Mouse (Mus musculus) hindbrain, embryonic 13.5 days (tissue): ENCODE data around the gene Ercc8. TPM values are rescaled to one million over a fixed set of nuclear protein-coding genes. Genes with fewer than 3 reads are reported as not detected.

Source experiments
- ATAC-seq: fragments of 200-750 bp; cut with Nextera tagmentation; 2 replicates; pipeline ENCODE4 v1.8.0; 2017; ENCODE audit warnings: moderate TSS enrichment; ENCODE audit not compliant: low FRiP score
- H3K27ac ChIP-seq: fragments of 300-500 bp; sonication (generic); 2 replicates; pipeline ENCODE4 v1.5.1; 2015; ENCODE audit warnings: inconsistent platforms, mild to moderate bottlenecking, moderate library complexity
- H3K27me3 ChIP-seq: fragments of 300-500 bp; sonication (generic); 2 replicates; pipeline ENCODE4 v1.6.1; 2015; ENCODE audit warnings: mild to moderate bottlenecking, inconsistent platforms
- H3K36me3 ChIP-seq: fragments of 300-500 bp; sonication (generic); 2 replicates; pipeline ENCODE4 v1.6.1; 2015; ENCODE audit warnings: mild to moderate bottlenecking, inconsistent platforms
- H3K4me1 ChIP-seq: fragments of 300-500 bp; sonication (generic); replicated peaks from 2 replicates; pipeline ENCODE4 v1.6.1; 2015; ENCODE audit warnings: inconsistent platforms
- H3K4me2 ChIP-seq: fragments of 300-500 bp; sonication (generic); 2 replicates; pipeline ENCODE4 v1.6.1; 2015; ENCODE audit warnings: inconsistent platforms, mild to moderate bottlenecking, moderate library complexity
- H3K4me3 ChIP-seq: fragments of 300-500 bp; sonication (generic); 2 replicates; pipeline ENCODE4 v1.5.1; 2015; ENCODE audit warnings: mild to moderate bottlenecking, inconsistent platforms
- H3K9ac ChIP-seq: fragments of 300-500 bp; sonication (generic); 2 replicates; pipeline ENCODE4 v1.6.1; 2015; ENCODE audit warnings: mild to moderate bottlenecking, inconsistent platforms
- H3K9me3 ChIP-seq: fragments of 300-500 bp; sonication (generic); 2 replicates; pipeline ENCODE4 v1.6.1; 2016; ENCODE audit warnings: inconsistent platforms
- WGBS: fragments of 180-500 bp; shearing (Covaris S2); methylation state at CpG from one replicate; pipeline ENCODE4 v1.1.7; 2015; 5-methylcytosine and 5-hydroxymethylcytosine counted together
- polyA plus RNA-seq: library from polyadenylated mRNA; unstranded; fragments of >200 nt; fragmentation: Nextera tagmentation; extraction: Ambion mirVana; gene quantifications from 2 replicates; pipeline ENCODE4 v1.2.1, GENCODE M21; 2015

The Ercc8 gene
- polyA plus RNA-seq, 1 experiment from 2014 or later = 24.8 TPM

DNA sequence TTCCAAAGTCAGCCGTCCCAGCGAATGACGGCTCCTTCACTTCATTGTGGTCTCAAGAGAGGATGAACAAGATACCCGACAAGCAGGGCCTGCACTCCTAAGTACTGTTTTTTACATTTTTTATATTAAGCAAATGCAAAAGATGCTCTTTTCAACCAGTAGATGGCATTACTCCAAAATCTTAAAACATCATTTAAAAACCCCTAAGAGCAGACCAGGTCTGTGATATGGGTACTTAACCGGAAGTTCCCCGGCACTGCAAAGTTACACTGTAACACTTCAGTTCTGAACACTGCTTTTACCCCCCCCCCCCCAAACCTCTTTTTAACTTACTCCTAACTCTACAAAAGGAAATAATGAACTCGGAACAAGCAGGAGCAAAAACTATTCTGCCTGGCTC is 29.5 kb upstream of the Ercc8 start:
- H3K4me3 ChIP-seq = no peak overlapping the region
- no peak for ATAC-seq
- H3K9ac ChIP-seq = no peak overlapping the region
- H3K27ac ChIP-seq = no peak overlapping the region
- no peaks in the 10 kb centered on the region for H3K9me3 ChIP-seq
- H3K4me2 ChIP-seq = no peak overlapping the region
- peaks cover 3% of the 10 kb centered on the region for H3K4me1 ChIP-seq
- H3K36me3 ChIP-seq = no peaks in the 10 kb centered on the region
- 65% methylated on average over 7 of the region's 7 CpGs for WGBS
- no peaks in the 10 kb centered on the region for H3K27me3 ChIP-seq

GRCm38 (mm10) chr13:108130737-108131136 is 27.8 kb upstream of the Ercc8 start:
- no peak overlapping the region for H3K4me3 ChIP-seq
- ATAC-seq = no peak
- 94% methylated on average over 5 of the region's 5 CpGs for WGBS
- no peak overlapping the region for H3K9ac ChIP-seq
- no peak overlapping the region for H3K27ac ChIP-seq
- no peaks in the 10 kb centered on the region for H3K9me3 ChIP-seq
- no peaks in the 10 kb centered on the region for H3K36me3 ChIP-seq
- no peaks in the 10 kb centered on the region for H3K27me3 ChIP-seq
- H3K4me2 ChIP-seq = no peak overlapping the region
- H3K4me1 ChIP-seq = no peaks in the 10 kb centered on the region; the same call in 1 of the 2 replicates

GRCm38 (mm10) chr13:108132031-108132819 is 26.3 kb upstream of the Ercc8 start:
- Histone ChIP-seq H3K4me1 (no peaks in the 10 kb centered on the region; the same call in 1 of the 2 replicates), H3K9ac (no peak overlapping the region), H3K27me3 (no peaks in the 10 kb centered on the region), H3K9me3 (no peaks in the 10 kb centered on the region), H3K36me3 (no peaks in the 10 kb centered on the region), H3K27ac (no peak overlapping the region), H3K4me2 (no peak overlapping the region), H3K4me3 (no peak overlapping the region)
- WGBS = 66% methylated on average over 6 of the region's 6 CpGs
- ATAC-seq = no peak

- H3K36me3 ChIP-seq = no peaks in the 10 kb centered on the region
- H3K4me2 ChIP-seq = no peak overlapping the region
- WGBS = 85% methylated on average over 6 of the region's 6 CpGs
- no peaks in the 10 kb centered on the region for H3K27me3 ChIP-seq
- H3K9ac ChIP-seq = no peak overlapping the region
- no peak overlapping the region for H3K27ac ChIP-seq
- H3K4me1 ChIP-seq = no peaks in the 10 kb centered on the region; the same call in 1 of the 2 replicates
- no peak overlapping the region for H3K4me3 ChIP-seq
- no peak for ATAC-seq
- H3K9me3 ChIP-seq = no peaks in the 10 kb centered on the region
Observed at GRCm38 (mm10) chr13:108135617-108136016, 22.9 kb upstream of the Ercc8 start.

DNA sequence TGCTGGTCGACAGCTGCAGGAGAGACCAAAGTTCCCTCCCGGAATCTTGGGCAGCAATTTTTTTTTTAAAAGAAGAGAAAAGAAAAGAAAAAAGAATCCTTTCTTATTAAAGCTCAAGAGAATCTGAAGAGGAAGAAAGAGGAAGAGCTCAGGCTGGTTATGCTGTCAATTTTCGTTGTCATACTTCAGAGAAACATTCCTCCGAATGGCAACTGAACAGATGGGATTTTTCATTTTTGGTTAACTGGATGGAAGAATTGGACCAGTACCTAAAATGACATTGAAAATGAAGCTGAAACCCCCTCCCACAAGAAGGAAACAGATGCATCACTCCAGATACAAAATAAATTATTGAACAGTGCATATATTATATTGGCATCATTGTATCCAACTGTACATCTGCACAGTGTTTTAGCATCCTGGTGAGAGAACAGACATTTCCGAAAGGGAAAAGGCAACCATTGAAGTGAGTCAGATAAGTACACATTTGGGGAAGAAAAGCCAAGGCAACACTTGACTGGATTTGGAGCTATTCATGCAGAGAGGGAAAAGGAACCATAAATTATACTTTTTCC is 20.0 kb upstream of the Ercc8 start:
- H3K27ac ChIP-seq = no peak overlapping the region
- H3K4me2 ChIP-seq = no peak overlapping the region
- no peak for ATAC-seq
- no peak overlapping the region for H3K9ac ChIP-seq
- H3K9me3 ChIP-seq = no peaks in the 10 kb centered on the region
- no peaks in the 10 kb centered on the region for H3K36me3 ChIP-seq
- 84% methylated on average over 5 of the region's 5 CpGs for WGBS
- no peak overlapping the region for H3K4me3 ChIP-seq
- no peaks in the 10 kb centered on the region for H3K4me1 ChIP-seq
- H3K27me3 ChIP-seq = no peaks in the 10 kb centered on the region

GRCm38 (mm10) chr13:108144086-108144485 is 14.4 kb upstream of the Ercc8 start:
- H3K9me3 ChIP-seq = no peaks in the 10 kb centered on the region
- H3K4me1 ChIP-seq = no peaks in the 10 kb centered on the region
- H3K4me2 ChIP-seq = no peak overlapping the region
- no peak overlapping the region for H3K4me3 ChIP-seq
- no peak overlapping the region for H3K9ac ChIP-seq
- H3K27me3 ChIP-seq = no peaks in the 10 kb centered on the region
- no peaks in the 10 kb centered on the region for H3K36me3 ChIP-seq
- no peak for ATAC-seq
- WGBS = 93% methylated on average over 8 of the region's 8 CpGs
- H3K27ac ChIP-seq = no peak overlapping the region

DNA sequence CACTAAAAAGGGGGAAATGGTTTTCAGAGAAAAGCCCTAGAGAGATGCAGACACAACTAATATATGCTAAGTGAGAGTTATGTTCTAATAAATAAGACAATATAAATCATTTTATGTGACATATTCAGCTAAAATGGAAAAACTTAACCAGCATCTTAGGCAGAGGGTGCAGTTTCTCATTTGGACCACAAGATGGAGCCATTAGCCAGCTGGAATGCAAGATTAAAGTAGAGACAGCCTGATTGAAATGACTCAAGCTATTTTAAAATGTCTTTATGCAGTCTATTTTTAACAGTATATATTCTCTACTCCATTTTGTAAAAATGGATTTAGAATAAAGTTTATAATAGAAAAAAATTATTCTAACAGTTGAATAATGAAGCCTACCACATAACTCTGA is 6.7 kb upstream of the Ercc8 start:
- Histone ChIP-seq H3K9ac (no peak overlapping the region), H3K36me3 (no peaks in the 10 kb centered on the region), H3K9me3 (no peaks in the 10 kb centered on the region), H3K4me3 (no peak overlapping the region), H3K4me1 (peaks cover 4% of the 10 kb centered on the region; the same call in 1 of the 2 replicates), H3K27ac (no peak overlapping the region), H3K27me3 (no peaks in the 10 kb centered on the region), H3K4me2 (no peak overlapping the region)
- ATAC-seq = no peak

GRCm38 (mm10) chr13:108152650-108153372 is 5.7 kb upstream of the Ercc8 start:
- Histone ChIP-seq H3K4me1 (peaks cover 11% of the 10 kb centered on the region), H3K36me3 (no peaks in the 10 kb centered on the region), H3K27me3 (no peaks in the 10 kb centered on the region), H3K4me3 (no peak overlapping the region), H3K4me2 (no peak overlapping the region), H3K9me3 (no peaks in the 10 kb centered on the region), H3K9ac (no peak overlapping the region), H3K27ac (peak overlapping the region; percentile 19; the same call in 1 of the 2 replicates)
- 68% methylated on average over 8 of the region's 8 CpGs for WGBS
- ATAC-seq = 0 out of 2 replicates have a peak, but pooled peaks have one; percentile 29

DNA sequence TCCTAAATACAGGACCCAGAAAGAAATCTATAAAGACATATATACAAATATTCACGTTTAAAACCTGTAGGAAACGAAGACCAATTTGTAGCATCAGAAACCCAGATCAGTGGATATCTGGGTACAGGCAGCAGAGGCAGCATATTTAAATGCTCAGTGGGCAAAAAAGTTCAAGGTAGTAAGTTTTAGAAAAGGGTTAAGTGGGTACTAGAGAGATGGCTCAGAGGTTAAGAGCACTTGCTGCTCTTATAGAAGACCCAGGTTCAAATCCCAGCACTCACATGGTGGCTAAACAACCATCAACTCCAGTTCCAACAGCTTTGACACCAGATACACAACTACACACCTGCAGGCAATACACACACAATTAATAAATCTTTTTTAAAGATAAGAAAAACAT is 1.4 kb upstream of the Ercc8 start:
- Histone ChIP-seq H3K9ac (no peak overlapping the region), H3K9me3 (no peaks in the 10 kb centered on the region), H3K4me3 (no peak overlapping the region), H3K36me3 (peaks cover 10% of the 10 kb centered on the region), H3K4me1 (peaks cover 22% of the 10 kb centered on the region), H3K4me2 (no peak overlapping the region), H3K27me3 (no peaks in the 10 kb centered on the region), H3K27ac (no peak overlapping the region)
- no peak for ATAC-seq
- 89% methylated on average over 2 of the region's 2 CpGs for WGBS

GRCm38 (mm10) chr13:108157732-108158464 is 633 bp upstream of the Ercc8 start:
- peak overlapping the region; percentile 18; the same call in 1 of the 2 replicates for H3K27ac ChIP-seq

GRCm38 (mm10) chr13:108159241-108159575 is 677 bp downstream of the Ercc8 start:
- Histone ChIP-seq H3K4me3 (peak overlapping the region; percentile 76), H3K4me2 (peak overlapping the region; percentile 93), H3K27me3 (no peaks in the 10 kb centered on the region), H3K36me3 (peaks cover 14% of the 10 kb centered on the region), H3K9ac (peak overlapping the region; percentile 80), H3K27ac (no peak overlapping the region), H3K4me1 (peaks cover 18% of the 10 kb centered on the region), H3K9me3 (no peaks in the 10 kb centered on the region)
- 7% methylated on average over 8 of the region's 8 CpGs for WGBS
- ATAC-seq = no peak

More at GRCm38 (mm10) chr13:108157732-108158464, 633 bp upstream of the Ercc8 start:
- peak overlapping the region; percentile 93 for H3K4me2 ChIP-seq
- H3K27me3 ChIP-seq = no peaks in the 10 kb centered on the region
- H3K36me3 ChIP-seq = peaks cover 12% of the 10 kb centered on the region
- H3K4me3 ChIP-seq = peak overlapping the region; percentile 76
- H3K9me3 ChIP-seq = no peaks in the 10 kb centered on the region
- peak; percentile 68 for ATAC-seq
- peaks cover 18% of the 10 kb centered on the region for H3K4me1 ChIP-seq
- peak overlapping the region; percentile 82 for H3K9ac ChIP-seq
- WGBS = 3% methylated on average over 41 of the region's 42 CpGs

DNA sequence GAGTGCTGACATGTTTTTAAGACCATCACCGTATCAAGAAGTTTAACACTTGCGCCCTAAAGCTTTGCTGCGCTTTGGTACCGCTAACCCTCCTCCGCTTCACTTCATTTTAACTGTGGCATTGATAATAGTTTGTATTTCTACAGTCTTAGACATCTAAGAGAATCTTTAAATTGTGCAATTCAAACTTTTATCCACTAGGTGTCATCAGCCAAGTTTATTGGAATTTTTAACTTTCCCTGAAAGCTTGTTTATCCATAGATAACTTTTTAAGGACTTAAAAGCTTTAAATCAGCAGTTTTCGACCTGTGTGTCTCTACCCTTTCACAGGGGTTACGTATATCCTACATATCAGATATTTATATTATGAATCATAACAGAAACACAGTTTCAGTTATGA is 1.4 kb downstream of the Ercc8 start:
- peaks cover 14% of the 10 kb centered on the region for H3K36me3 ChIP-seq
- H3K4me3 ChIP-seq = 0 out of 2 replicates have a peak overlapping the region, but pooled peaks have one; percentile 4
- H3K27me3 ChIP-seq = no peaks in the 10 kb centered on the region
- H3K9ac ChIP-seq = no peak overlapping the region
- WGBS = 70% methylated on average over 7 of the region's 7 CpGs
- no peaks in the 10 kb centered on the region for H3K9me3 ChIP-seq
- no peak for ATAC-seq
- H3K27ac ChIP-seq = no peak overlapping the region
- H3K4me2 ChIP-seq = peak overlapping the region; percentile 93
- H3K4me1 ChIP-seq = peaks cover 18% of the 10 kb centered on the region
